Mouse (Mus musculus) colon, adult 2 months (tissue): Measurements from ENCODE around the gene Mycbp. TPM values are rescaled to one million over a fixed set of nuclear protein-coding genes. Genes with fewer than 3 reads are reported as not detected.

Experiments used
- polyA plus RNA-seq: library from polyadenylated mRNA; depleted of rRNA; stranded (reverse); fragments of >200 nt; gene quantifications from 2 replicates; pipeline ENCODE4 v1.2.3, GENCODE M21; 2012; rRNA removed

The Mycbp gene
- 8.8 and 12.7 TPM in 2 replicates for polyA plus RNA-seq

DNA sequence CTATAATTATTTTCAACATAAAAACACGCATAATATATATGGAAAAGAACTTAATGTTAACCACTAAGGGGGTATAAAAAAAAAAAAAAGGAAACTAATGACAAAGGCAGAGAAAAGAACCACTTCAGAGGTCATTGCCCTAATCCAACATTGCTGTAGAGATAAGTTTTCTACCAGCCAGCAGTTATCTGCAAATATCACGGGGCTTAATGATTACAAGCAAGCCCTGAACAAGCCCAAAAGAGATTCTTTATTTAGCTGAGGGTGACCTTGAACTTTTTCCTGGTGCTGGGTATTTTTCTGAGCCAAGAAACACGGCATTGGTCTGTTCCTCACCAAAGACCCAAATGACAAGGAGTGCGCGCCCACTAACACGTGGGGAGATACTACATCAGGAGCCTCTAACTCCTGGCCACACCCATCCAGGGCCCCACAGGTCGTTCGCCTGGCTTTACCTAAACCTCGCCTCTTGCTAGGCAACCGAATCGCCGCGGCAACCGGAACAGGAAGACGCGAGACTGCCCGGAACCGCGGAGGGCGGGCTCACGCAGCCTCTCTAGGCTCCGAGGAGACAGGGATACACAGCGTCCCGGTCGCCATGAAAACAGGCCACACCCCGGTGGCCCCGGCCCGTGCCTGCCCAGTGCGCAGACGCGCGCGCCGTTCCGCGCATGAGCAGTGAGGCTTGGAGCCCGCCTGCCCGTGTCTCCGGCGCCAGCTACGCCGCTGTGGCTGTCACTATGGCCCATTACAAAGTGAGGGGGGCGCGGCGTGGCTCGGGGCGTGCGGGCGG lies at the start of gene Mycbp:
Gene Mycbp (plus strand): TSS at position 500 of the 793 bp plus-strand sequence.

DNA sequence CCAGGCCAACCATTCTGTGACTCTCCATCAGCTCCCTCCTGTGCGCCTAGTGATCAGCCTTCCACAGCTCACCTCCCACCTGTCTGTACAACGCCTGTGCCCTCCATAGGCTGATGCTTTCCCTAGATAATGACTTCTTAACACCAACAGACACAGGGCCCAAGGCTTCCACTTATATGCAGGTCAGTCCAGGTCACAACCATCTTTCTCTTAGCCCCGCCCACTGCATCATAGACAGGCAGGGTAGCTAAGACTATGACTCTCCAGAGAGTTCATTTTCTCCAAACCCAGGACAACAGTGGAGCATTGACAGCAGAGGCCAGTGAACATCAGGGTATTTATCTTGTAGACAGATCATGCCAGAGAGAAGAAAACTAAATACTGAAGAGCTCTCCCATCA lies 45.3 kb upstream of the Mycbp start, which contains the start of gene 4933427I04Rik:
Gene 4933427I04Rik (plus strand): TSS at position 301 of the 400 bp plus-strand sequence.

DNA sequence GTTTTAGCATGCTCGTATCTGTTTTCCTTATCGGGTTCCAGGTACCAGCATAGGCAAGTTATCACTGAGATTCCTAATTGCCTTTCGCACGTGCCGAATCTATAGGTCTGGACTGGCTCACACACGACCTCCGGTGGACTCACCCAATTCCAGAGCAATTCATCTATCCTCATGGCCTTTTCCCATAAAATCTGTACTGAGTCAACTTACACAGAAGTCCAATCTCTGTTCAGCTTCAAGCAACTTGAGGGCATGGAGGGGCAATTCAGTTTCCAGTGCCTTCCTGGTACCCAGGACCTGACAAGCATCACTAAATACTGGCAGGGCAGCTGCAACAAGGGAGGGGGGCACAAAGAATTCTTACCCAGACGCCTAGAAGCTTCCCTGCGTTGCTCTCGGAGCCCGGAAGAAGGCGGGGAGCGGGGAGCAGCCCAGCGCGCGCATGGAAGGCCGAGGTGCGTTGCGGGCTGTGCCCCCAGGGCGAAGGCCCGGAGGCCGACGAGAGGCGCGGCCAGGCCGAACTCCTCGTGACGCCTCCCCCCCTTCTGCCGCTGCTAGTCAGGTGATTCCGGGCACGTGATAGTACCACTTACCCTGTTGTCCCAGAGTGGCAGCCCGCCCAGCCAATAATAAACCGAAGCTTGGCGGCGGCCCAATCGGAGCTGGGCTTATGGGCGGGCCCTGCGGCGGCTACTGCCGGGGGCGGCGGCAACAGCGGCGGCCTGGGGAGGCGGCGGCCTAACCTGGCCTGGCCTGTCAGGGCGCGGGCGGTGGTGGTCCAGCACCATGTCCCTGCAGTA lies 12.3 kb downstream of the Mycbp start, which contains the start of gene Rragc:
Gene Rragc (plus strand): TSS at position 699 of the 800 bp plus-strand sequence.

DNA sequence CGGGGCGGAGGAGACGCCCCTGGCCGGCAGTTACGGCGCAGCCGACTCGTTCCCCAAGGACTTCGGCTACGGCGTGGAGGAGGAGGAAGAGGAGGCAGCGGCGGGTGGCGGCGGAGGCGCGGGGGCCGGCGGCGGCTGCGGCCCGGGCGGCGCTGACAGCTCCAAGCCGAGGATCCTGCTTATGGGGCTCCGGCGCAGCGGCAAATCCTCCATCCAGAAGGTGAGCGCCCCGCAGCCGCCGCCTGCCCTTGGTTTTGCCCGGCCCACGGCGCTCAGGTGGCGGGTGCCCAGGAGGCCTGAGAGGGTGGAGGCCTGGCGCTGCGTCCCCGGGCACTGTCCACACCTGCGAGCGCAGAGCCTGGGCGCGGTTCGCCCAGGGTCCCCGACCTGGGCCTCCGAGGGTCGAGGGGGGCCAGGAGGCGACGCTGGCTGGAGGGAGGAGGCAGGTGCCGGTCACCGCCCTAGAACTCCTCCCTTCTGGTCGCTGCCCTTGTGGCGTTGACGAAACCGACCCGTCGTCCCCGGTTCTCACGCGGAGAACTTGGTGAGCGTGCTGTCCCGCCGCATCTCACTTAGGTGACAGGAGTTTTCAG lies 13.0 kb downstream of the Mycbp start, which contains the start of gene 4930535I16Rik:
Gene 4930535I16Rik (minus strand): TSS at position 475 of the 593 bp plus-strand sequence.

Other genes with a start within 250 kb of the Mycbp start
- 48.5 and 53.1 TPM in 2 replicates for gene Macf1, start 220.5 kb upstream of the Mycbp start, polyA plus RNA-seq
- gene Ndufs5, start 186.6 kb upstream of the Mycbp start, polyA plus RNA-seq, result 34.4 and 64.0 TPM in 2 replicates
- gene Akirin1, start 154.5 kb upstream of the Mycbp start, polyA plus RNA-seq, result 36.5 and 37.8 TPM in 2 replicates
- gene Rhbdl2, start 117.0 kb upstream of the Mycbp start, polyA plus RNA-seq, result 23.9 and 35.7 TPM in 2 replicates
- not detected in 2 replicates for gene 4933427I04Rik, start 45.2 kb upstream of the Mycbp start, polyA plus RNA-seq
- 31.2 and 36.9 TPM in 2 replicates for gene Rragc, start 12.6 kb downstream of the Mycbp start, polyA plus RNA-seq
- 0.29 TPM in 1 of 2 replicates, not detected in the other for gene 4930535I16Rik, start 13.2 kb downstream of the Mycbp start, polyA plus RNA-seq